Mouse (Mus musculus) ZHBTc4 (cell line): ENCODE measurements around the gene Hdac7.

ENCODE experiments used
- DNase-seq: peaks from one replicate; pipeline ENCODE4 v3.0.0-alpha.2; 2011; ENCODE audit warnings: low read depth, low spot score

Gene Hdac7

GRCm38 (mm10) chr15:97854551-97854950, 10.2 kb upstream of the Hdac7 start:
- DNase-seq, result no peak

GRCm38 (mm10) chr15:97854059-97854458, 9.8 kb upstream of the Hdac7 start:
- no peak for DNase-seq

GRCm38 (mm10) chr15:97852291-97852690, 8.0 kb upstream of the Hdac7 start:
- peak; percentile 34 for DNase-seq

- DNase-seq, result no peak
Observed at GRCm38 (mm10) chr15:97851011-97851410, 6.7 kb upstream of the Hdac7 start.

GRCm38 (mm10) chr15:97850441-97850840, 6.1 kb upstream of the Hdac7 start:
- DNase-seq, result peak; percentile 68

- DNase-seq, result peak; percentile 93
Observed at GRCm38 (mm10) chr15:97849116-97849911, 5.0 kb upstream of the Hdac7 start.

- DNase-seq, result no peak
Observed at GRCm38 (mm10) chr15:97847866-97848265, 3.6 kb upstream of the Hdac7 start.

- DNase-seq, result no peak
Observed at GRCm38 (mm10) chr15:97847285-97847684, 3.0 kb upstream of the Hdac7 start.

GRCm38 (mm10) chr15:97846121-97846882, 2.0 kb upstream of the Hdac7 start:
- no peak for DNase-seq

GRCm38 (mm10) chr15:97843247-97843651, 1.1 kb downstream of the Hdac7 start:
- no peak for DNase-seq

- no peak for DNase-seq
Observed at GRCm38 (mm10) chr15:97842058-97842457, 2.2 kb downstream of the Hdac7 start.

GRCm38 (mm10) chr15:97841383-97841782, 2.9 kb downstream of the Hdac7 start:
- no peak for DNase-seq

GRCm38 (mm10) chr15:97840781-97841180, 3.5 kb downstream of the Hdac7 start:
- no peak for DNase-seq

- DNase-seq, result peak; percentile 75
Observed at GRCm38 (mm10) chr15:97839991-97840455, 4.3 kb downstream of the Hdac7 start.

GRCm38 (mm10) chr15:97839473-97839872, 4.8 kb downstream of the Hdac7 start:
- DNase-seq, result no peak

- no peak for DNase-seq
Observed at GRCm38 (mm10) chr15:97839012-97839411, 5.3 kb downstream of the Hdac7 start.

GRCm38 (mm10) chr15:97838395-97838794, 5.9 kb downstream of the Hdac7 start:
- no peak for DNase-seq

- DNase-seq, result no peak
Observed at GRCm38 (mm10) chr15:97837491-97838061, 6.7 kb downstream of the Hdac7 start.

GRCm38 (mm10) chr15:97836894-97837247, 7.4 kb downstream of the Hdac7 start:
- no peak for DNase-seq

- peak; percentile 45 for DNase-seq
Observed at GRCm38 (mm10) chr15:97836153-97836893, 8.0 kb downstream of the Hdac7 start.

- peak; percentile 27 for DNase-seq
Observed at GRCm38 (mm10) chr15:97832764-97833479, 11.4 kb downstream of the Hdac7 start.
